Mouse (Mus musculus) liver, embryonic 16.5 days (tissue): ENCODE measurements around the gene Actl7b. TPM values are rescaled to one million over a fixed set of nuclear protein-coding genes. Genes with fewer than 3 reads are reported as not detected.

Source experiments
- ATAC-seq: fragments of 200-750 bp; cut with Nextera tagmentation; 2 replicates; pipeline ENCODE4 v1.8.0; 2017; ENCODE audit warnings: low read depth, mild to moderate bottlenecking, moderate number of reproducible peaks, moderate library complexity
- H3K27ac ChIP-seq: fragments of 300-500 bp; sonication (generic); 2 replicates; pipeline ENCODE4 v1.5.1; 2014; ENCODE audit warnings: mild to moderate bottlenecking, low read length
- H3K27me3 ChIP-seq: fragments of 300-500 bp; sonication (generic); 2 replicates; pipeline ENCODE4 v1.6.1; 2014; ENCODE audit warnings: low read depth, low read length, mixed read lengths; ENCODE audit not compliant: control insufficient read depth, insufficient read depth
- H3K36me3 ChIP-seq: fragments of 300-500 bp; sonication (generic); 2 replicates; pipeline ENCODE4 v1.6.1; 2014; ENCODE audit warnings: mild to moderate bottlenecking; ENCODE audit not compliant: control insufficient read depth, insufficient read depth
- H3K4me1 ChIP-seq: fragments of 300-500 bp; sonication (generic); 2 replicates; pipeline ENCODE4 v1.6.1; 2014; ENCODE audit warnings: low read depth, low read length, mixed read lengths; ENCODE audit not compliant: control insufficient read depth
- H3K4me2 ChIP-seq: fragments of 300-500 bp; sonication (generic); 2 replicates; pipeline ENCODE4 v1.6.1; 2014; ENCODE audit warnings: low read depth, low read length, mixed read lengths
- H3K4me3 ChIP-seq: fragments of 300-500 bp; sonication (generic); 2 replicates; pipeline ENCODE4 v1.5.1; 2014; ENCODE audit warnings: low read depth, mild to moderate bottlenecking, low read length
- H3K9ac ChIP-seq: fragments of 300-500 bp; sonication (generic); 2 replicates; pipeline ENCODE4 v1.6.1; 2014; ENCODE audit warnings: low read depth, low read length
- H3K9me3 ChIP-seq: fragments of 300-500 bp; sonication (generic); replicated peaks from 2 replicates; pipeline ENCODE4 v1.6.1; 2016; ENCODE audit warnings: low read length; ENCODE audit not compliant: control insufficient read depth
- WGBS: fragments of 180-500 bp; shearing (Covaris S2); extraction: QIAGEN DNeasy Blood & Tissue Kit; methylation state at CpG from one replicate; pipeline ENCODE4 v1.1.7; 2014; ENCODE audit not compliant: insufficient replicate concordance; 5-methylcytosine and 5-hydroxymethylcytosine counted together
- polyA plus RNA-seq: library from polyadenylated mRNA; unstranded; fragments of >200 nt; fragmentation: Nextera tagmentation; extraction: Ambion mirVana; gene quantifications from 2 replicates; pipeline ENCODE4 v1.2.1, GENCODE M21; 2015

The Actl7b gene
- polyA plus RNA-seq, 1 experiment from 2014 or later, result not detected

GRCm38 (mm10) chr4:56743363-56744195 is 2.3 kb upstream of the Actl7b start, which contains the start of gene Actl7a:
TSS of gene Actl7a (plus strand) at chr4:56743413.
- Histone ChIP-seq H3K27me3 (no peaks in the 10 kb centered on the region), H3K4me2 (no peak within 1 kb of the TSS), H3K27ac (no peak within 1 kb of the TSS), H3K9me3 (no peaks in the 10 kb centered on the region), H3K36me3 (peaks cover 2% of the 10 kb centered on the region; the same call in 1 of the 2 replicates), H3K4me1 (no peaks in the 10 kb centered on the region), H3K9ac (no peak within 1 kb of the TSS), H3K4me3 (no peak within 1 kb of the TSS)
- 83% methylated on average over 21 of the region's 21 CpGs for WGBS
- ATAC-seq, result no peak

- Histone ChIP-seq H3K27ac (no peak overlapping the region), H3K4me3 (no peak overlapping the region), H3K4me2 (no peak overlapping the region), H3K9ac (no peak overlapping the region), H3K27me3 (no peaks in the 10 kb centered on the region), H3K4me1 (no peaks in the 10 kb centered on the region), H3K36me3 (peaks cover 2% of the 10 kb centered on the region; the same call in 1 of the 2 replicates), H3K9me3 (no peaks in the 10 kb centered on the region)
- ATAC-seq, result no peak
- WGBS, result 67% methylated on average over 4 of the region's 4 CpGs
Measured at GRCm38 (mm10) chr4:56742698-56743097, 1.5 kb upstream of the Actl7b start.

- H3K4me1 ChIP-seq, result no peaks in the 10 kb centered on the region
- ATAC-seq, result no peak
- H3K9me3 ChIP-seq, result no peaks in the 10 kb centered on the region
- no peak overlapping the region for H3K27ac ChIP-seq
- H3K9ac ChIP-seq, result no peak overlapping the region
- no peak overlapping the region for H3K4me2 ChIP-seq
- WGBS, result 87% methylated on average over 20 of the region's 20 CpGs
- H3K4me3 ChIP-seq, result no peak overlapping the region
- H3K27me3 ChIP-seq, result no peaks in the 10 kb centered on the region
- no peaks in the 10 kb centered on the region for H3K36me3 ChIP-seq
Measured at GRCm38 (mm10) chr4:56740611-56741010, 632 bp downstream of the Actl7b start.

GRCm38 (mm10) chr4:56740020-56740485 is 1.2 kb downstream of the Actl7b start, which contains the start of gene Gm26657:
TSS of gene Gm26657 (plus strand) at chr4:56740070.
- 72% methylated on average over 18 of the region's 18 CpGs for WGBS
- H3K4me3 ChIP-seq, result no peak within 1 kb of the TSS
- no peaks in the 10 kb centered on the region for H3K27me3 ChIP-seq
- H3K4me1 ChIP-seq, result no peaks in the 10 kb centered on the region
- ATAC-seq, result no peak
- H3K4me2 ChIP-seq, result no peak within 1 kb of the TSS
- H3K36me3 ChIP-seq, result no peaks in the 10 kb centered on the region
- H3K27ac ChIP-seq, result no peak within 1 kb of the TSS
- H3K9me3 ChIP-seq, result no peaks in the 10 kb centered on the region
- H3K9ac ChIP-seq, result no peak within 1 kb of the TSS

GRCm38 (mm10) chr4:56725839-56726238 is 15.4 kb downstream of the Actl7b start:
- ATAC-seq, result no peak
- 50% methylated on average over 8 of the region's 8 CpGs for WGBS
- H3K36me3 ChIP-seq, result no peaks in the 10 kb centered on the region
- no peaks in the 10 kb centered on the region for H3K4me1 ChIP-seq
- no peak overlapping the region for H3K9ac ChIP-seq
- no peaks in the 10 kb centered on the region for H3K27me3 ChIP-seq
- no peak overlapping the region for H3K4me3 ChIP-seq
- no peak overlapping the region for H3K27ac ChIP-seq
- no peaks in the 10 kb centered on the region for H3K9me3 ChIP-seq
- H3K4me2 ChIP-seq, result no peak overlapping the region

GRCm38 (mm10) chr4:56723237-56723636 is 18.0 kb downstream of the Actl7b start:
- Histone ChIP-seq H3K27me3 (no peaks in the 10 kb centered on the region), H3K9ac (no peak overlapping the region)
- 67% methylated on average over 6 of the region's 6 CpGs for WGBS

GRCm38 (mm10) chr4:56722346-56722745 is 18.9 kb downstream of the Actl7b start:
- no peak overlapping the region for H3K9ac ChIP-seq
- ATAC-seq, result no peak
- no peaks in the 10 kb centered on the region for H3K36me3 ChIP-seq
- H3K4me2 ChIP-seq, result no peak overlapping the region
- 51% methylated on average over 6 of the region's 6 CpGs for WGBS
- no peaks in the 10 kb centered on the region for H3K4me1 ChIP-seq
- no peak overlapping the region for H3K27ac ChIP-seq
- no peaks in the 10 kb centered on the region for H3K9me3 ChIP-seq
- no peaks in the 10 kb centered on the region for H3K27me3 ChIP-seq
- H3K4me3 ChIP-seq, result no peak overlapping the region

More at GRCm38 (mm10) chr4:56723237-56723636, 18.0 kb downstream of the Actl7b start:
- H3K36me3 ChIP-seq, result no peaks in the 10 kb centered on the region
- no peaks in the 10 kb centered on the region for H3K9me3 ChIP-seq
- no peak for ATAC-seq
- no peaks in the 10 kb centered on the region for H3K4me1 ChIP-seq
- no peak overlapping the region for H3K4me2 ChIP-seq
- no peak overlapping the region for H3K27ac ChIP-seq
- H3K4me3 ChIP-seq, result no peak overlapping the region

GRCm38 (mm10) chr4:56721469-56721868 is 19.8 kb downstream of the Actl7b start:
- H3K27ac ChIP-seq, result no peak overlapping the region
- no peak overlapping the region for H3K4me3 ChIP-seq
- no peak overlapping the region for H3K4me2 ChIP-seq
- no peaks in the 10 kb centered on the region for H3K9me3 ChIP-seq
- no peak for ATAC-seq
- 11% methylated on average over 3 of the region's 3 CpGs for WGBS
- no peak overlapping the region for H3K9ac ChIP-seq
- no peaks in the 10 kb centered on the region for H3K36me3 ChIP-seq
- H3K27me3 ChIP-seq, result no peaks in the 10 kb centered on the region
- no peaks in the 10 kb centered on the region for H3K4me1 ChIP-seq

- no peaks in the 10 kb centered on the region for H3K36me3 ChIP-seq
- no peaks in the 10 kb centered on the region for H3K27me3 ChIP-seq
- H3K4me1 ChIP-seq, result no peaks in the 10 kb centered on the region
- H3K9ac ChIP-seq, result no peak overlapping the region
- H3K4me3 ChIP-seq, result no peak overlapping the region
- H3K9me3 ChIP-seq, result no peaks in the 10 kb centered on the region
- no peak overlapping the region for H3K27ac ChIP-seq
- no peak overlapping the region for H3K4me2 ChIP-seq
- no peak for ATAC-seq
- 56% methylated on average over 9 of the region's 9 CpGs for WGBS
Measured at GRCm38 (mm10) chr4:56720403-56720802, 20.8 kb downstream of the Actl7b start.
